Mouse (Mus musculus) liver, postnatal 0 days (tissue): ENCODE data around the gene Slc7a14.

Source experiments
- CTCF ChIP-seq: sonication (generic); IDR thresholded peaks from 2 replicates; pipeline ENCODE4 v1.5.1; 2016; ENCODE audit warnings: antibody characterized with exemption, low read depth
- EP300 ChIP-seq: IDR thresholded peaks from 2 replicates; pipeline ENCODE4 v1.6.1; 2016; ENCODE audit warnings: antibody characterized with exemption, low read depth, mild to moderate bottlenecking

DNA sequence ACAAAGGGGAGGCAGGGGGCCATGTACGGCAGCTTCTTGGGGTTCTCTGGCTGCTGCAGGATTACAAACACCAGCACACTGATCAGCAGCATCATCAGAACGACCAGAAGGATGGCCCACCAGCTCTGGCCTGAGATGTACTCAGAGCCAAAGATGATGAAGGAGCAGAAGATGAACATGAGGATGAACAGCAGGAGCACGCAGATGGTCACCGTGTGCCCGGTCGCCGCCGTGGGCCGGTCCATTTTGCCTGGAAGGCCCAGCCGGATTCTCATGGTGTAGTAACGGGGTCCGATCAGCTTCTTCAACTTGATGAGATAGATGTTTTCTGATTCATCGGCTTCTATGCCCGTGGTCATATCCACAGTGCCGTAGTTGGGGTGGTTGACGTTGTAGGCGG is 86.6 kb downstream of the Slc7a14 start:
- TF ChIP-seq EP300 (no peak), CTCF (no peak)
